Mouse (Mus musculus): ENCODE data around the gene Lrrfip1.

DNA sequence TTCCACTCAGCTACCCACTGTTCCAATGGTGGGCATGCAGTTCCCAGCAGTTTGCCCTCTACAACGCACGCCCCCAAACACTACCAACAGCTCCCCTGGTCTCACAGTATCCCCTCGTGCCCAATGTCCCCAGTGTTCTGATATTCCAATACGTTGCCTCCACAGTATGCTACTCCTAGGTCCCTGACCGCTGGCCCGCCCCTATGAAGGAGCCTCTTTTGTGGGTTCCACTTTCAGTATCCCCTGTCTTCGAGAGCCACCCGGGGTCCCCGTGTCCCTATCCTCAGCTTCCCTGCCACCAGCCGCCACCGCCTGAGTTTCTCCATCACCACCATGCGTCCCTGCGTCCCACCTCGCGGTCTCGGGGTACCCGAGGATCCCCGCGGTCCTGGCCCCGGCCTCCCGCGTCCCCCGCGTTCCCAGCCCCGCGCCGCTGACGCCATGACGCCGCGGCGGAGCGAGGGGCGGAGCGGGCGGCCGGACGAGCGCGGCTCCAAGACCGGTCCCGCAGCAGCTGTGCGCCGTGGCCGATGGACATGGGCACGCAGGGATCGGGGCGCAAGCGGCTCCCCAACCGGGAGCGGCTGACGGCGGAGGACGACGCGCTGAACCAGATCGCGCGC, at the start of gene Lrrfip1:
- no peak for TF ChIP-seq CTCF (IDR thresholded peaks at IDR 0.05; ENCODE audit: borderline replicate concordance, extremely low read depth, insufficient read depth, insufficient read length)
- TF ChIP-seq POLR2A (IDR thresholded peaks at IDR 0.05; ENCODE audit: borderline replicate concordance, extremely low read depth, insufficient read depth, insufficient read length, poor library complexity, severe bottlenecking) = peak; percentile 53

Data from brain, embryonic 14.5 days (tissue).